Mouse (Mus musculus) neural tube, embryonic 11.5 days (tissue): Measurements from ENCODE around the gene St7. TPM values are rescaled to one million over a fixed set of nuclear protein-coding genes. Genes with fewer than 3 reads are reported as not detected.

Experiments used
- ATAC-seq: fragments of 200-750 bp; cut with Nextera tagmentation; 2 replicates; pipeline ENCODE4 v1.8.0; 2017; ENCODE audit warnings: moderate number of reproducible peaks, mild to moderate bottlenecking, moderate TSS enrichment, moderate library complexity; ENCODE audit not compliant: insufficient read depth, low FRiP score, low TSS enrichment
- DNase-seq: peaks from one replicate; pipeline ENCODE4 v3.0.0-alpha.2; 2015; ENCODE audit warnings: low spot score
- H3K27ac ChIP-seq: fragments of 300-500 bp; sonication (generic); 2 replicates; pipeline ENCODE4 v1.5.1; 2014; ENCODE audit warnings: low read depth, mild to moderate bottlenecking, low read length
- H3K27me3 ChIP-seq: fragments of 300-500 bp; sonication (generic); 2 replicates; pipeline ENCODE4 v1.6.1; 2014; ENCODE audit warnings: mild to moderate bottlenecking, low read length, mixed read lengths; ENCODE audit not compliant: control insufficient read depth, insufficient read depth
- H3K36me3 ChIP-seq: fragments of 300-500 bp; sonication (generic); 2 replicates; pipeline ENCODE4 v1.6.1; 2014; ENCODE audit warnings: mild to moderate bottlenecking, low read length, moderate library complexity, mixed read lengths; ENCODE audit not compliant: control insufficient read depth, insufficient read depth
- H3K4me1 ChIP-seq: fragments of 300-500 bp; sonication (generic); 2 replicates; pipeline ENCODE4 v1.6.1; 2014; ENCODE audit warnings: low read length, mixed read lengths; ENCODE audit not compliant: control insufficient read depth, insufficient read depth
- H3K4me2 ChIP-seq: fragments of 300-500 bp; sonication (generic); 2 replicates; pipeline ENCODE4 v1.6.1; 2014; ENCODE audit warnings: low read depth, mild to moderate bottlenecking, moderate library complexity
- H3K4me3 ChIP-seq: fragments of 300-500 bp; sonication (generic); 2 replicates; pipeline ENCODE4 v1.5.1; 2014; ENCODE audit warnings: low read depth, low read length
- H3K9ac ChIP-seq: fragments of 300-500 bp; sonication (generic); 2 replicates; pipeline ENCODE4 v1.6.1; 2014; ENCODE audit warnings: mild to moderate bottlenecking, low read length
- H3K9me3 ChIP-seq: fragments of 300-500 bp; sonication (generic); 2 replicates; pipeline ENCODE4 v1.6.1; 2016; ENCODE audit warnings: low read length; ENCODE audit not compliant: control insufficient read depth
- WGBS: fragments of 180-500 bp; shearing (Covaris S2); extraction: QIAGEN DNeasy Blood & Tissue Kit; methylation state at CpG from one replicate; pipeline ENCODE4 v1.1.7; 2014; 5-methylcytosine and 5-hydroxymethylcytosine counted together
- polyA plus RNA-seq: library from polyadenylated mRNA; unstranded; fragments of >200 nt; fragmentation: Nextera tagmentation; extraction: Ambion mirVana; gene quantifications from 2 replicates; pipeline ENCODE4 v1.2.1, GENCODE M21; 2014

St7 gene
- polyA plus RNA-seq, 1 experiment from 2014 or later: 41.8 TPM

GRCm38 (mm10) chr6:17778648-17779202, 86.0 kb downstream of the St7 start:
- Histone ChIP-seq H3K4me1 (no peaks in the 10 kb centered on the region), H3K27me3 (no peaks in the 10 kb centered on the region), H3K9ac (no peak overlapping the region), H3K36me3 (no peaks in the 10 kb centered on the region), H3K4me2 (no peak overlapping the region), H3K27ac (no peak overlapping the region), H3K4me3 (no peak overlapping the region), H3K9me3 (no peaks in the 10 kb centered on the region)
- WGBS: 93% methylated on average over 3 of the region's 3 CpGs
- DNase-seq (no peak), ATAC-seq (no peak)

GRCm38 (mm10) chr6:17783511-17783910, 90.8 kb downstream of the St7 start:
- ATAC-seq (no peak), DNase-seq (no peak)
- Histone ChIP-seq H3K9ac (no peak overlapping the region), H3K4me3 (no peak overlapping the region), H3K27ac (no peak overlapping the region), H3K4me2 (no peak overlapping the region), H3K27me3 (no peaks in the 10 kb centered on the region), H3K9me3 (no peaks in the 10 kb centered on the region), H3K36me3 (no peaks in the 10 kb centered on the region), H3K4me1 (no peaks in the 10 kb centered on the region)
- 62% methylated on average over 1 of the region's 1 CpGs for WGBS

- no peak overlapping the region for H3K9ac ChIP-seq
- no peak for DNase-seq
- no peaks in the 10 kb centered on the region for H3K4me1 ChIP-seq
- H3K27me3 ChIP-seq: no peaks in the 10 kb centered on the region
- no peak overlapping the region for H3K4me2 ChIP-seq
- no peak overlapping the region for H3K4me3 ChIP-seq
- H3K9me3 ChIP-seq: no peaks in the 10 kb centered on the region
- H3K36me3 ChIP-seq: no peaks in the 10 kb centered on the region
- no peak for ATAC-seq
- H3K27ac ChIP-seq: no peak overlapping the region
- WGBS: 88% methylated on average over 5 of the region's 5 CpGs
Measured at GRCm38 (mm10) chr6:17784523-17784922, 91.8 kb downstream of the St7 start.

- Histone ChIP-seq H3K4me3 (no peak overlapping the region), H3K27me3 (no peaks in the 10 kb centered on the region), H3K27ac (no peak overlapping the region), H3K4me1 (peaks cover 4% of the 10 kb centered on the region; the same call in 1 of the 2 replicates), H3K36me3 (no peaks in the 10 kb centered on the region), H3K9me3 (no peaks in the 10 kb centered on the region), H3K4me2 (no peak overlapping the region), H3K9ac (no peak overlapping the region)
- ATAC-seq (no peak), DNase-seq (no peak)
- WGBS: 75% methylated on average over 2 of the region's 2 CpGs
Measured at GRCm38 (mm10) chr6:17785248-17785647, 92.5 kb downstream of the St7 start.

GRCm38 (mm10) chr6:17787810-17788209, 95.1 kb downstream of the St7 start:
- H3K27ac ChIP-seq: no peak overlapping the region
- H3K4me3 ChIP-seq: no peak overlapping the region
- 90% methylated on average over 1 of the region's 1 CpGs for WGBS
- H3K9ac ChIP-seq: no peak overlapping the region
- no peaks in the 10 kb centered on the region for H3K27me3 ChIP-seq
- no peaks in the 10 kb centered on the region for H3K9me3 ChIP-seq
- H3K4me2 ChIP-seq: no peak overlapping the region
- peaks cover 4% of the 10 kb centered on the region; the same call in 1 of the 2 replicates for H3K4me1 ChIP-seq
- DNase-seq (no peak), ATAC-seq (no peak)
- H3K36me3 ChIP-seq: no peaks in the 10 kb centered on the region

- Histone ChIP-seq H3K27ac (no peak overlapping the region), H3K9me3 (no peaks in the 10 kb centered on the region), H3K4me2 (no peak overlapping the region), H3K9ac (no peak overlapping the region), H3K4me1 (peaks cover 4% of the 10 kb centered on the region; the same call in 1 of the 2 replicates), H3K4me3 (no peak overlapping the region), H3K36me3 (no peaks in the 10 kb centered on the region), H3K27me3 (no peaks in the 10 kb centered on the region)
- no peak for ATAC-seq
- 73% methylated on average over 1 of the region's 1 CpGs for WGBS
- no peak for DNase-seq
Measured at GRCm38 (mm10) chr6:17790251-17790650, 97.5 kb downstream of the St7 start.

- no peak for DNase-seq
- no peak overlapping the region for H3K27ac ChIP-seq
- no peak overlapping the region for H3K4me3 ChIP-seq
- no peak overlapping the region for H3K9ac ChIP-seq
- H3K4me1 ChIP-seq: peaks cover 12% of the 10 kb centered on the region
- WGBS: 93% methylated on average over 3 of the region's 3 CpGs
- H3K36me3 ChIP-seq: no peaks in the 10 kb centered on the region
- H3K27me3 ChIP-seq: no peaks in the 10 kb centered on the region
- no peaks in the 10 kb centered on the region for H3K9me3 ChIP-seq
- no peak overlapping the region for H3K4me2 ChIP-seq
- ATAC-seq: no peak
Measured at GRCm38 (mm10) chr6:17793471-17793870, 100.7 kb downstream of the St7 start.

- peak; percentile 98 for ATAC-seq
Measured at GRCm38 (mm10) chr6:17797271-17797713, 104.6 kb downstream of the St7 start.

GRCm38 (mm10) chr6:17800694-17801093, 108.0 kb downstream of the St7 start:
- Histone ChIP-seq H3K9me3 (no peaks in the 10 kb centered on the region), H3K4me1 (peaks cover 8% of the 10 kb centered on the region; the same call in 1 of the 2 replicates), H3K4me2 (no peak overlapping the region), H3K9ac (no peak overlapping the region), H3K27me3 (no peaks in the 10 kb centered on the region), H3K36me3 (no peaks in the 10 kb centered on the region), H3K27ac (no peak overlapping the region), H3K4me3 (no peak overlapping the region)
- ATAC-seq: no peak
- 82% methylated on average over 5 of the region's 5 CpGs for WGBS
- no peak for DNase-seq

More at GRCm38 (mm10) chr6:17797271-17797713, 104.6 kb downstream of the St7 start:
- no peaks in the 10 kb centered on the region for H3K27me3 ChIP-seq
- H3K4me1 ChIP-seq: peaks cover 8% of the 10 kb centered on the region; the same call in 1 of the 2 replicates
- H3K4me3 ChIP-seq: no peak overlapping the region
- no peaks in the 10 kb centered on the region for H3K36me3 ChIP-seq
- no peaks in the 10 kb centered on the region for H3K9me3 ChIP-seq
- peak overlapping the region; percentile 23; the same call in 1 of the 2 replicates for H3K27ac ChIP-seq
- H3K9ac ChIP-seq: no peak overlapping the region
- DNase-seq: peak; percentile 66
- H3K4me2 ChIP-seq: no peak overlapping the region
- WGBS: 44% methylated on average over 5 of the region's 5 CpGs
